Mouse (Mus musculus) ES-E14 (cell line): ENCODE measurements around the gene Zdhhc3.

Experiments used
- CHD2 ChIP-seq: IDR thresholded peaks from 2 replicates; pipeline ENCODE4 v1.6.1; 2014; ENCODE audit warnings: mild to moderate bottlenecking, low read depth, low read length, inconsistent platforms
- HCFC1 ChIP-seq: IDR thresholded peaks from 2 replicates; pipeline ENCODE4 v1.6.1; 2012; ENCODE audit warnings: low read length, inconsistent platforms, borderline replicate concordance; ENCODE audit not compliant: insufficient read depth
- MAFK ChIP-seq: IDR thresholded peaks from 2 replicates; pipeline ENCODE4 v1.6.1; 2014; ENCODE audit warnings: mild to moderate bottlenecking, low read depth, low read length, inconsistent platforms; ENCODE audit not compliant: insufficient read depth
- ZC3H11A ChIP-seq: IDR thresholded peaks from 2 replicates; pipeline ENCODE4 v1.6.1; 2012; ENCODE audit warnings: low read depth, mild to moderate bottlenecking, inconsistent platforms, low read length, borderline replicate concordance
- ZNF384 ChIP-seq: IDR thresholded peaks from 2 replicates; pipeline ENCODE4 v1.6.1; 2012; ENCODE audit warnings: low read depth, low read length, inconsistent platforms

DNA sequence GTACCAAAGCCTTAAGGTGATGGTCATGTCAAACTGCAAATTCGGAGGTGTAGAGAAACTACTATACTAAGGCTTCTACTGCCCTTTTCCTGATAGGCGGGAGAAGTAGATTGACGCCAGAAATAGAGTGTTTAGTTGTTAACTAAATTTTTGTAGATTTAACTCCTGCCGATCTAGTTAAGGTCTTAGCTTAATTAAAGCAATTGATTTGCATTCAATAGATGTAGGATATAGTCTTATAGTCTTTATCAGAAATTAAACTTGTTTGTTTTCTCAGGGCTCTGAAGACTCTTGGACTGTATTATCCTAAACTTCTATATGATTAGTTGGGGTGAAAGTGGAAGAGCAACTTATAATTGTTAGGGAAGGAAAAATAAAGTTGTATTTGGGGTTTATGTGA is 5.8 kb downstream of the Zdhhc3 start:
- no peak for TF ChIP-seq MAFK
- TF ChIP-seq CHD2, result no peak
- TF ChIP-seq ZC3H11A, result no peak
- TF ChIP-seq ZNF384, result no peak
- TF ChIP-seq HCFC1, result no peak
